Mouse (Mus musculus): ENCODE data around the gene Arpp19. TPM values are rescaled to one million over a fixed set of nuclear protein-coding genes. Genes with fewer than 3 reads are reported as not detected.
A peak's percentile ranks its signal among the peaks of the same experiment; 100 is the strongest.

Gene Arpp19
- polyA plus RNA-seq, 1 experiment = 250 TPM

GRCm38 (mm10) chr9:75035944-75036343, 1.5 kb upstream of the Arpp19 start:
- DNase-seq (ENCODE audit: extremely low spot score in 1 of 2, low spot score in 1 of 2) = no peak

- no peak for DNase-seq (ENCODE audit: extremely low spot score in 1 of 2, low spot score in 1 of 2)
These were observed 909 bp downstream of the Arpp19 start for GRCm38 (mm10) chr9:75038357-75038688.

GRCm38 (mm10) chr9:75040566-75040965, 3.2 kb downstream of the Arpp19 start:
- DNase-seq (ENCODE audit: extremely low spot score in 1 of 2, low spot score in 1 of 2) = no peak

GRCm38 (mm10) chr9:75041840-75042525, 4.6 kb downstream of the Arpp19 start:
- no peak for DNase-seq (ENCODE audit: extremely low spot score in 1 of 2, low spot score in 1 of 2)

- DNase-seq (ENCODE audit: extremely low spot score in 1 of 2, low spot score in 1 of 2) = no peak
These were observed 5.8 kb downstream of the Arpp19 start for GRCm38 (mm10) chr9:75043191-75043590.

GRCm38 (mm10) chr9:75047079-75047478, 9.7 kb downstream of the Arpp19 start:
- no peak for DNase-seq (ENCODE audit: extremely low spot score in 1 of 2, low spot score in 1 of 2)

GRCm38 (mm10) chr9:75049100-75049499, 11.7 kb downstream of the Arpp19 start:
- DNase-seq (ENCODE audit: extremely low spot score in 1 of 2, low spot score in 1 of 2) = no peak

- DNase-seq (ENCODE audit: extremely low spot score in 1 of 2, low spot score in 1 of 2) = peak; percentile 82 to 94
These were observed 12.6 kb downstream of the Arpp19 start for GRCm38 (mm10) chr9:75050003-75050402.

GRCm38 (mm10) chr9:75051841-75052240, 14.4 kb downstream of the Arpp19 start:
- peak in 1 of 2 experiments; percentile 77 for DNase-seq (ENCODE audit: extremely low spot score in 1 of 2, low spot score in 1 of 2)

GRCm38 (mm10) chr9:75055046-75055445, 17.6 kb downstream of the Arpp19 start:
- DNase-seq (ENCODE audit: extremely low spot score in 1 of 2, low spot score in 1 of 2) = no peak

- DNase-seq (ENCODE audit: extremely low spot score in 1 of 2, low spot score in 1 of 2) = no peak
These were observed 27.4 kb downstream of the Arpp19 start for GRCm38 (mm10) chr9:75064678-75065331.

GRCm38 (mm10) chr9:75070457-75071028, 33.1 kb downstream of the Arpp19 start, which contains the start of gene Myo5a:
Gene Myo5a (plus strand): TSS chr9:75071015.
- DNase-seq (ENCODE audit: extremely low spot score in 1 of 2, low spot score in 1 of 2) = no peak

GRCm38 (mm10) chr9:75071029-75071705, 33.8 kb downstream of the Arpp19 start:
- peak; percentile 40 to 75 for DNase-seq (ENCODE audit: extremely low spot score in 1 of 2, low spot score in 1 of 2)

- DNase-seq (ENCODE audit: extremely low spot score in 1 of 2, low spot score in 1 of 2) = no peak
These were observed 34.3 kb downstream of the Arpp19 start for GRCm38 (mm10) chr9:75071706-75072192.

- no peak for DNase-seq (ENCODE audit: extremely low spot score in 1 of 2, low spot score in 1 of 2)
These were observed 34.9 kb downstream of the Arpp19 start for GRCm38 (mm10) chr9:75072361-75072760.

GRCm38 (mm10) chr9:75077191-75077590, 39.8 kb downstream of the Arpp19 start:
- DNase-seq (ENCODE audit: extremely low spot score in 1 of 2, low spot score in 1 of 2) = no peak

GRCm38 (mm10) chr9:75085242-75085824, 47.9 kb downstream of the Arpp19 start:
- DNase-seq (ENCODE audit: extremely low spot score in 1 of 2, low spot score in 1 of 2) = no peak

- no peak for DNase-seq (ENCODE audit: extremely low spot score in 1 of 2, low spot score in 1 of 2)
These were observed 50.4 kb downstream of the Arpp19 start for GRCm38 (mm10) chr9:75087823-75088222.

- no peak for DNase-seq (ENCODE audit: extremely low spot score in 1 of 2, low spot score in 1 of 2)
These were observed 51.9 kb downstream of the Arpp19 start for GRCm38 (mm10) chr9:75089285-75089684.

GRCm38 (mm10) chr9:75092134-75092533, 54.7 kb downstream of the Arpp19 start:
- DNase-seq (ENCODE audit: extremely low spot score in 1 of 2, low spot score in 1 of 2) = no peak

GRCm38 (mm10) chr9:75094762-75095161, 57.3 kb downstream of the Arpp19 start:
- DNase-seq (ENCODE audit: extremely low spot score in 1 of 2, low spot score in 1 of 2) = no peak
